20 mouse cellular contexts compared by ENCODE assay signal in genomic region chr17:24171738-24172137, GRCm38 (mm10). TPM values are rescaled to one million over a fixed set of nuclear protein-coding genes. Genes with fewer than 3 reads are reported as not detected.
DNase-seq lines count a peak whose midpoint lies in the region; ATAC-seq and TF ChIP-seq lines count a peak whose summit lies in the region.
"Had no signal": no experiment of that assay in that cellular context is flagged by ENCODE, and none has a peak within 500 bp of the region (broad histone marks: within the 10 kb centered on the region; RNA-seq: fewer than 3 reads in every experiment).

No protein-coding gene starts in this region.

- H3K4me3 ChIP-seq in heart, embryonic 10.5 days, result no peak overlapping the region
- H3K4me3 ChIP-seq in midbrain, embryonic 12.5 days, result no peak overlapping the region
- no peak overlapping the region for H3K4me3 ChIP-seq in midbrain, embryonic 15.5 days
- H3K4me3 ChIP-seq in liver, postnatal 0 days (ENCODE audit: low read depth, low read length), result no peak overlapping the region
- no peak overlapping the region for H3K4me3 ChIP-seq in kidney, embryonic 15.5 days (replicated peaks)
- H3K4me3 ChIP-seq: embryonic facial prominence, embryonic 13.5 days; heart, embryonic 12.5 days; left cerebral cortex, adult 2 months; limb, embryonic 10.5 days; midbrain, embryonic 13.5 days; myocyte had no signal

- WGBS in heart, embryonic 10.5 days, result 86% methylated on average over 4 of the region's 4 CpGs
- whole genome bisulfite sequencing in midbrain, embryonic 12.5 days, result 83% methylated on average over 4 of the region's 4 CpGs
- 89% methylated on average over 4 of the region's 4 CpGs for WGBS in midbrain, embryonic 15.5 days
- WGBS in liver, postnatal 0 days (ENCODE audit: insufficient replicate concordance), result 77% methylated on average over 4 of the region's 4 CpGs
- WGBS in kidney, embryonic 15.5 days, result 88% methylated on average over 4 of the region's 4 CpGs

- no peak overlapping the region for H3K27ac ChIP-seq in heart, embryonic 10.5 days
- no peak overlapping the region for H3K27ac ChIP-seq in midbrain, embryonic 12.5 days (replicated peaks)
- H3K27ac ChIP-seq in midbrain, embryonic 15.5 days, result no peak overlapping the region
- H3K27ac ChIP-seq in liver, postnatal 0 days (ENCODE audit: low read depth), result peak overlapping the region; percentile 96; the same call in 1 of the 2 replicates
- H3K27ac ChIP-seq in kidney, embryonic 15.5 days, result no peak overlapping the region
- H3K27ac ChIP-seq: embryonic facial prominence, embryonic 13.5 days; hindbrain, embryonic 14.5 days; left cerebral cortex, adult 2 months; limb, embryonic 10.5 days; midbrain, embryonic 13.5 days had no signal

- no peaks in the 10 kb centered on the region for H3K9me3 ChIP-seq in heart, embryonic 10.5 days
- H3K9me3 ChIP-seq in midbrain, embryonic 12.5 days, result no peaks in the 10 kb centered on the region
- H3K9me3 ChIP-seq in midbrain, embryonic 15.5 days, result no peaks in the 10 kb centered on the region
- no peaks in the 10 kb centered on the region for H3K9me3 ChIP-seq in liver, postnatal 0 days (ENCODE audit: low read length)
- H3K9me3 ChIP-seq in kidney, embryonic 15.5 days (replicated peaks), result no peaks in the 10 kb centered on the region
- H3K9me3 ChIP-seq: embryonic facial prominence, embryonic 13.5 days; heart, embryonic 12.5 days; limb, embryonic 10.5 days; midbrain, embryonic 13.5 days had no signal

- 0 out of 2 replicates have a peak overlapping the region, but pooled peaks have one; percentile 11 for H3K9ac ChIP-seq in midbrain, embryonic 12.5 days (replicated peaks)
- H3K9ac ChIP-seq in midbrain, embryonic 15.5 days, result no peak overlapping the region
- H3K9ac ChIP-seq in liver, postnatal 0 days (replicated peaks), result no peak overlapping the region
- H3K9ac ChIP-seq in kidney, embryonic 15.5 days, result no peak overlapping the region
- H3K9ac ChIP-seq: embryonic facial prominence, embryonic 13.5 days; heart, embryonic 12.5 days; hindbrain, embryonic 14.5 days; midbrain, embryonic 13.5 days had no signal

- peak; percentile 95 for DNase-seq in heart, adult 11 months
- no peak for DNase-seq in heart, embryonic 10.5 days (ENCODE audit: low spot score)
- DNase-seq in liver, postnatal 0 days, result no peak
- DNase-seq: cerebellum, adult 9-11 months; gastrocnemius, postnatal 36 days; kidney, postnatal 4 days; layer of hippocampus, adult 9-11 months; thymus, postnatal 25 days had no signal

- no peak overlapping the region for H3K4me2 ChIP-seq in midbrain, embryonic 12.5 days (replicated peaks)
- H3K4me2 ChIP-seq in midbrain, embryonic 15.5 days, result no peak overlapping the region
- no peak overlapping the region for H3K4me2 ChIP-seq in liver, postnatal 0 days (ENCODE audit: low read depth, low read length)
- no peak overlapping the region for H3K4me2 ChIP-seq in kidney, embryonic 15.5 days
- H3K4me2 ChIP-seq: embryonic facial prominence, embryonic 13.5 days; heart, embryonic 12.5 days; hindbrain, embryonic 14.5 days; midbrain, embryonic 13.5 days had no signal

- H3K27me3 ChIP-seq in heart, embryonic 10.5 days (ENCODE audit: insufficient read depth, poor library complexity, severe bottlenecking), result no peaks in the 10 kb centered on the region
- H3K27me3 ChIP-seq in midbrain, embryonic 12.5 days, result no peaks in the 10 kb centered on the region
- H3K27me3 ChIP-seq in midbrain, embryonic 15.5 days (replicated peaks), result no peaks in the 10 kb centered on the region
- no peaks in the 10 kb centered on the region for H3K27me3 ChIP-seq in liver, postnatal 0 days (ENCODE audit: insufficient read depth, low read length)
- H3K27me3 ChIP-seq in kidney, embryonic 15.5 days, result no peaks in the 10 kb centered on the region
- H3K27me3 ChIP-seq: embryonic facial prominence, embryonic 13.5 days; heart, embryonic 12.5 days had no signal

- ATAC-seq in midbrain, embryonic 12.5 days (ENCODE audit: low FRiP score, low read depth), result no peak
- no peak for ATAC-seq in midbrain, embryonic 15.5 days (replicated peaks)
- no peak for ATAC-seq in liver, postnatal 0 days
- no peak for ATAC-seq in kidney, embryonic 15.5 days (replicated peaks; ENCODE audit: low FRiP score)
- ATAC-seq in CD4-positive, CD25-positive, alpha-beta regulatory T cell, adult 4 months, result no peak
- ATAC-seq: forebrain, embryonic 14.5 days; midbrain, embryonic 13.5 days had no signal

- no peak for TF ChIP-seq CTCF in liver, postnatal 0 days (IDR thresholded peaks at IDR 0.05; ENCODE audit: low read depth)

- H3K36me3 ChIP-seq in heart, embryonic 10.5 days, result peaks cover 13% of the 10 kb centered on the region
- H3K36me3 ChIP-seq in midbrain, embryonic 12.5 days, result peaks cover 7% of the 10 kb centered on the region
- H3K36me3 ChIP-seq in midbrain, embryonic 15.5 days (replicated peaks), result peaks cover under 1% of the 10 kb centered on the region; the same call in 1 of the 2 replicates
- peaks cover 10% of the 10 kb centered on the region for H3K36me3 ChIP-seq in liver, postnatal 0 days (replicated peaks; ENCODE audit: insufficient read depth, low read length)
- H3K36me3 ChIP-seq in kidney, embryonic 15.5 days, result peaks cover 12% of the 10 kb centered on the region

- H3K4me1 ChIP-seq in heart, embryonic 10.5 days, result peaks cover 19% of the 10 kb centered on the region
- H3K4me1 ChIP-seq in midbrain, embryonic 12.5 days, result peaks cover 19% of the 10 kb centered on the region
- H3K4me1 ChIP-seq in midbrain, embryonic 15.5 days, result peaks cover 24% of the 10 kb centered on the region
- H3K4me1 ChIP-seq in liver, postnatal 0 days (ENCODE audit: insufficient read depth), result peaks cover 23% of the 10 kb centered on the region
- peaks cover 25% of the 10 kb centered on the region for H3K4me1 ChIP-seq in kidney, embryonic 15.5 days

- TF ChIP-seq EP300 in liver, postnatal 0 days (IDR thresholded peaks at IDR 0.05; ENCODE audit: low read depth), result no peak

RNA-seq across cellular contexts. Expression of gene Atp6v0c, which starts 2.2 kb away (rescaled TPM):
- 538 and 598 TPM in 2 replicates for polyA plus RNA-seq in heart, embryonic 10.5 days (2016; fragmentation: Nextera tagmentation; extraction: Ambion mirVana)
- 512 and 518 TPM in 2 replicates for polyA plus RNA-seq in midbrain, embryonic 12.5 days (2016; fragmentation: Nextera tagmentation; extraction: Ambion mirVana)
- 1,357 and 1,392 TPM in 2 replicates for polyA plus RNA-seq in midbrain, embryonic 15.5 days (2015; fragmentation: Nextera tagmentation; extraction: Ambion mirVana)
- polyA plus RNA-seq in liver, postnatal 0 days (2015; fragmentation: Nextera tagmentation; extraction: Ambion mirVana), result 422 and 445 TPM in 2 replicates
- 546 and 562 TPM in 2 replicates for polyA plus RNA-seq in kidney, embryonic 15.5 days (2015; fragmentation: Nextera tagmentation; extraction: Ambion mirVana)
- 100 to 1,000 TPM; 213 to 271 TPM for polyA plus RNA-seq in CD4-positive, CD25-positive, alpha-beta regulatory T cell, adult 4 months (2017; shearing (Covaris generic))

RNA-seq across cellular contexts. Expression of gene Amdhd2, which starts 8.2 kb away (rescaled TPM):
- polyA plus RNA-seq in heart, embryonic 10.5 days (2016; fragmentation: Nextera tagmentation; extraction: Ambion mirVana), result 40.0 and 44.5 TPM in 2 replicates
- polyA plus RNA-seq in midbrain, embryonic 12.5 days (2016; fragmentation: Nextera tagmentation; extraction: Ambion mirVana), result 31.5 and 32.9 TPM in 2 replicates
- 32.1 and 39.6 TPM in 2 replicates for polyA plus RNA-seq in midbrain, embryonic 15.5 days (2015; fragmentation: Nextera tagmentation; extraction: Ambion mirVana)
- 18.5 and 20.0 TPM in 2 replicates for polyA plus RNA-seq in liver, postnatal 0 days (2015; fragmentation: Nextera tagmentation; extraction: Ambion mirVana)
- 36.7 and 40.9 TPM in 2 replicates for polyA plus RNA-seq in kidney, embryonic 15.5 days (2015; fragmentation: Nextera tagmentation; extraction: Ambion mirVana)
- polyA plus RNA-seq in CD4-positive, CD25-positive, alpha-beta regulatory T cell, adult 4 months (2017; shearing (Covaris generic)), result 10 to 100 TPM; 20.2 to 37.8 TPM

RNA-seq across cellular contexts. Expression of gene Pdpk1, which starts 21.0 kb away (rescaled TPM):
- polyA plus RNA-seq in heart, embryonic 10.5 days (2016; fragmentation: Nextera tagmentation; extraction: Ambion mirVana), result 33.0 and 38.7 TPM in 2 replicates
- 53.5 and 56.2 TPM in 2 replicates for polyA plus RNA-seq in midbrain, embryonic 12.5 days (2016; fragmentation: Nextera tagmentation; extraction: Ambion mirVana)
- 69.8 and 75.5 TPM in 2 replicates for polyA plus RNA-seq in midbrain, embryonic 15.5 days (2015; fragmentation: Nextera tagmentation; extraction: Ambion mirVana)
- polyA plus RNA-seq in liver, postnatal 0 days (2015; fragmentation: Nextera tagmentation; extraction: Ambion mirVana), result 19.3 and 20.5 TPM in 2 replicates
- polyA plus RNA-seq in kidney, embryonic 15.5 days (2015; fragmentation: Nextera tagmentation; extraction: Ambion mirVana), result 35.0 and 36.4 TPM in 2 replicates
- 10 to 100 TPM; 30.4 to 37.6 TPM for polyA plus RNA-seq in CD4-positive, CD25-positive, alpha-beta regulatory T cell, adult 4 months (2017; shearing (Covaris generic))

RNA-seq across cellular contexts. Expression of gene Tbc1d24, which starts 33.6 kb away (rescaled TPM):
- 5.3 TPM in 2 replicates for polyA plus RNA-seq in heart, embryonic 10.5 days (2016; fragmentation: Nextera tagmentation; extraction: Ambion mirVana)
- polyA plus RNA-seq in midbrain, embryonic 12.5 days (2016; fragmentation: Nextera tagmentation; extraction: Ambion mirVana), result 14.2 and 14.8 TPM in 2 replicates
- 28.7 and 30.7 TPM in 2 replicates for polyA plus RNA-seq in midbrain, embryonic 15.5 days (2015; fragmentation: Nextera tagmentation; extraction: Ambion mirVana)
- 2.0 and 4.2 TPM in 2 replicates for polyA plus RNA-seq in liver, postnatal 0 days (2015; fragmentation: Nextera tagmentation; extraction: Ambion mirVana)
- 5.9 and 6.7 TPM in 2 replicates for polyA plus RNA-seq in kidney, embryonic 15.5 days (2015; fragmentation: Nextera tagmentation; extraction: Ambion mirVana)
- polyA plus RNA-seq in CD4-positive, CD25-positive, alpha-beta regulatory T cell, adult 4 months (2017; shearing (Covaris generic)), result under 1 TPM; 0.47 to 0.62 TPM

RNA-seq across cellular contexts. Expression of gene Ntn3, which starts 37.6 kb away (rescaled TPM):
- 1.9 and 3.6 TPM in 2 replicates for polyA plus RNA-seq in heart, embryonic 10.5 days (2016; fragmentation: Nextera tagmentation; extraction: Ambion mirVana)
- 6.9 and 7.0 TPM in 2 replicates for polyA plus RNA-seq in midbrain, embryonic 12.5 days (2016; fragmentation: Nextera tagmentation; extraction: Ambion mirVana)
- polyA plus RNA-seq in midbrain, embryonic 15.5 days (2015; fragmentation: Nextera tagmentation; extraction: Ambion mirVana), result 5.1 and 5.4 TPM in 2 replicates
- polyA plus RNA-seq in liver, postnatal 0 days (2015; fragmentation: Nextera tagmentation; extraction: Ambion mirVana), result 0.37 and 0.45 TPM in 2 replicates
- 5.1 and 5.6 TPM in 2 replicates for polyA plus RNA-seq in kidney, embryonic 15.5 days (2015; fragmentation: Nextera tagmentation; extraction: Ambion mirVana)
- under 1 TPM in 1 of 2 experiments, not detected in 1; 0.07 TPM for polyA plus RNA-seq in CD4-positive, CD25-positive, alpha-beta regulatory T cell, adult 4 months (2017; shearing (Covaris generic))
